ENCODE assay signal across 11 mouse cellular contexts in genomic region chr11:102096446-102096845, GRCm38 (mm10). TPM values are rescaled to one million over a fixed set of nuclear protein-coding genes. Genes with fewer than 3 reads are reported as not detected.
DNase-seq lines count a peak whose midpoint lies in the region; ATAC-seq and TF ChIP-seq lines count a peak whose summit lies in the region.
"Had no signal": no experiment of that assay in that cellular context is flagged by ENCODE, and none has a peak within 500 bp of the region (broad histone marks: within the 10 kb centered on the region; RNA-seq: fewer than 3 reads in every experiment).

No protein-coding gene starts in this region.

- TF ChIP-seq CTCF in lung, embryonic 14.5 days (IDR thresholded peaks at IDR 0.05; ENCODE audit: low read depth) = no peak
- TF ChIP-seq CTCF in lung, adult 2 months (IDR thresholded peaks at IDR 0.05; ENCODE audit: insufficient read depth, low read length) = no peak

- 56% methylated on average over 5 of the region's 5 CpGs for WGBS in lung, embryonic 14.5 days
- 52% methylated on average over 5 of the region's 5 CpGs for WGBS in lung, adult 2 months
- WGBS in forebrain, embryonic 11.5 days = 80% methylated on average over 5 of the region's 5 CpGs
- 66% methylated on average over 5 of the region's 5 CpGs for WGBS in limb, embryonic 12.5 days
- WGBS in neural tube, embryonic 13.5 days = 77% methylated on average over 5 of the region's 5 CpGs

- no peak for DNase-seq in lung, embryonic 14.5 days
- no peak for DNase-seq in lung, adult 2 months
- no peak for DNase-seq in forebrain, embryonic 11.5 days (ENCODE audit: low spot score)
- no peak for DNase-seq in embryo, embryonic 9.5 days (ENCODE audit: extremely low spot score)
- DNase-seq in ovary, postnatal 14 days (ENCODE audit: low spot score) = no peak
- DNase-seq in layer of hippocampus, adult 18-20 months (ENCODE audit: low spot score in 2 of 2) = no peak

- no peak for TF ChIP-seq POLR2A in lung, adult 2 months (IDR thresholded peaks at IDR 0.05; ENCODE audit: borderline replicate concordance, extremely low read depth, low read depth, low read length)

- peak overlapping the region; percentile 56 for H3K4me2 ChIP-seq in lung, embryonic 14.5 days
- H3K4me2 ChIP-seq in forebrain, embryonic 11.5 days (ENCODE audit: low read depth, low read length, severe bottlenecking) = peak overlapping the region; percentile 50; the same call in 1 of the 2 replicates
- H3K4me2 ChIP-seq in limb, embryonic 12.5 days = peak overlapping the region; percentile 55
- H3K4me2 ChIP-seq in neural tube, embryonic 13.5 days = peak overlapping the region; percentile 50

- peak overlapping the region; percentile 17 for H3K4me3 ChIP-seq in lung, embryonic 14.5 days (ENCODE audit: low read depth, low read length)
- H3K4me3 ChIP-seq in lung, adult 2 months (replicated peaks; ENCODE audit: extremely low read depth, low read depth, low read length) = no peak overlapping the region
- no peak overlapping the region for H3K4me3 ChIP-seq in forebrain, embryonic 11.5 days (ENCODE audit: low read depth, low read length)
- H3K4me3 ChIP-seq in limb, embryonic 12.5 days (replicated peaks) = 0 out of 2 replicates have a peak overlapping the region, but pooled peaks have one; percentile 26
- peak overlapping the region; percentile 12; the same call in 1 of the 2 replicates for H3K4me3 ChIP-seq in neural tube, embryonic 13.5 days

- H3K27ac ChIP-seq in lung, embryonic 14.5 days (ENCODE audit: low read depth) = no peak overlapping the region
- no peak overlapping the region for H3K27ac ChIP-seq in forebrain, embryonic 11.5 days (ENCODE audit: low read depth, low read length)
- H3K27ac ChIP-seq in limb, embryonic 12.5 days = no peak overlapping the region
- H3K27ac ChIP-seq in neural tube, embryonic 13.5 days (replicated peaks) = no peak overlapping the region

- peaks cover 3% of the 10 kb centered on the region; the same call in 1 of the 2 replicates for H3K27me3 ChIP-seq in lung, embryonic 14.5 days (ENCODE audit: insufficient read depth, low read length)
- H3K27me3 ChIP-seq in forebrain, embryonic 11.5 days (ENCODE audit: control insufficient read depth, insufficient read depth, low read length) = peaks cover 2% of the 10 kb centered on the region; the same call in 1 of the 2 replicates
- peaks cover 40% of the 10 kb centered on the region for H3K27me3 ChIP-seq in limb, embryonic 12.5 days
- peaks cover 41% of the 10 kb centered on the region for H3K27me3 ChIP-seq in neural tube, embryonic 13.5 days

- no peak overlapping the region for H3K9ac ChIP-seq in lung, embryonic 14.5 days
- H3K9ac ChIP-seq in forebrain, embryonic 11.5 days (ENCODE audit: low read length) = no peak overlapping the region
- no peak overlapping the region; the same call in 1 of the 2 replicates for H3K9ac ChIP-seq in limb, embryonic 12.5 days (replicated peaks)
- H3K9ac ChIP-seq in neural tube, embryonic 13.5 days = no peak overlapping the region

- no peaks in the 10 kb centered on the region for H3K9me3 ChIP-seq in lung, embryonic 14.5 days (ENCODE audit: low read depth, low read length)
- no peaks in the 10 kb centered on the region for H3K9me3 ChIP-seq in forebrain, embryonic 11.5 days (ENCODE audit: control insufficient read depth, low read length)
- no peaks in the 10 kb centered on the region for H3K9me3 ChIP-seq in limb, embryonic 12.5 days
- no peaks in the 10 kb centered on the region for H3K9me3 ChIP-seq in neural tube, embryonic 13.5 days
- H3K9me3 ChIP-seq: G1E had no signal

- no peak for ATAC-seq in lung, embryonic 14.5 days (ENCODE audit: insufficient read depth)
- peak; percentile 34; the same call in 1 of the 2 replicates for ATAC-seq in forebrain, embryonic 11.5 days (replicated peaks; ENCODE audit: low FRiP score)
- ATAC-seq in limb, embryonic 12.5 days (ENCODE audit: insufficient number of reproducible peaks, insufficient read depth, low FRiP score, low TSS enrichment, low read depth) = peak; percentile 7; the same call in 1 of the 2 replicates
- no peak; the same call in 1 of the 2 replicates for ATAC-seq in neural tube, embryonic 13.5 days (ENCODE audit: low read depth)

- no peaks in the 10 kb centered on the region for H3K36me3 ChIP-seq in lung, embryonic 14.5 days (ENCODE audit: insufficient read depth)
- H3K36me3 ChIP-seq in forebrain, embryonic 11.5 days (ENCODE audit: control insufficient read depth, insufficient read depth, low read length) = no peaks in the 10 kb centered on the region
- no peaks in the 10 kb centered on the region for H3K36me3 ChIP-seq in limb, embryonic 12.5 days
- H3K36me3 ChIP-seq in neural tube, embryonic 13.5 days = no peaks in the 10 kb centered on the region
- H3K36me3 ChIP-seq: G1E had no signal

- 0 out of 2 replicates have a peak, but pooled peaks cover 6% of the 10 kb centered on the region for H3K4me1 ChIP-seq in lung, embryonic 14.5 days (ENCODE audit: insufficient read depth)
- no peaks in the 10 kb centered on the region for H3K4me1 ChIP-seq in lung, adult 2 months (ENCODE audit: control insufficient read depth, insufficient read depth, low read length)
- H3K4me1 ChIP-seq in forebrain, embryonic 11.5 days (replicated peaks; ENCODE audit: control insufficient read depth, insufficient read depth, low read length) = peaks cover 3% of the 10 kb centered on the region; the same call in 1 of the 2 replicates
- peaks cover 15% of the 10 kb centered on the region; the same call in 1 of the 2 replicates for H3K4me1 ChIP-seq in limb, embryonic 12.5 days (replicated peaks)
- H3K4me1 ChIP-seq in neural tube, embryonic 13.5 days (replicated peaks) = peaks cover 15% of the 10 kb centered on the region

RNA-seq across cellular contexts. Expression of gene Ppy, which starts 4.7 kb away (rescaled TPM):
- polyA plus RNA-seq in lung, embryonic 14.5 days (2014; fragmentation: Nextera tagmentation; extraction: Ambion mirVana) = not detected in 2 replicates
- polyA plus RNA-seq in lung, adult 2 months (2012; rRNA removed) = 6.3 and 9.8 TPM in 2 replicates
- not detected in 2 replicates for polyA plus RNA-seq in forebrain, embryonic 11.5 days (2014; fragmentation: Nextera tagmentation; extraction: Ambion mirVana)
- polyA plus RNA-seq in limb, embryonic 12.5 days (2016; fragmentation: Nextera tagmentation; extraction: Ambion mirVana) = not detected in 2 replicates
- polyA plus RNA-seq in neural tube, embryonic 13.5 days (2015; fragmentation: Nextera tagmentation; extraction: Ambion mirVana) = not detected in 2 replicates
- not detected for total RNA-seq in layer of hippocampus, adult 18-20 months (2021)
- total RNA-seq: G1E; heart, adult 8-10 months had no signal
- polyA plus RNA-seq: testis, adult 2 months had no signal

RNA-seq across cellular contexts. Expression of gene Mpp2, which starts 8.1 kb away (rescaled TPM):
- polyA plus RNA-seq in lung, embryonic 14.5 days (2014; fragmentation: Nextera tagmentation; extraction: Ambion mirVana) = 4.9 and 6.3 TPM in 2 replicates
- polyA plus RNA-seq in lung, adult 2 months (2012; rRNA removed) = 12.8 and 14.4 TPM in 2 replicates
- polyA plus RNA-seq in forebrain, embryonic 11.5 days (2014; fragmentation: Nextera tagmentation; extraction: Ambion mirVana) = 18.2 and 19.6 TPM in 2 replicates
- polyA plus RNA-seq in limb, embryonic 12.5 days (2016; fragmentation: Nextera tagmentation; extraction: Ambion mirVana) = 12.6 and 14.3 TPM in 2 replicates
- polyA plus RNA-seq in neural tube, embryonic 13.5 days (2015; fragmentation: Nextera tagmentation; extraction: Ambion mirVana) = 25.8 and 26.5 TPM in 2 replicates
- 100 to 1,000 TPM; 142 to 147 TPM for total RNA-seq in layer of hippocampus, adult 18-20 months (2021)

RNA-seq across cellular contexts. Expression of gene Pyy, which starts 11.2 kb away (rescaled TPM):
- polyA plus RNA-seq in lung, embryonic 14.5 days (2014; fragmentation: Nextera tagmentation; extraction: Ambion mirVana) = not detected in 2 replicates
- polyA plus RNA-seq in lung, adult 2 months (2012; rRNA removed) = 9.6 TPM in 1 of 2 replicates, not detected in the other
- not detected in 2 replicates for polyA plus RNA-seq in forebrain, embryonic 11.5 days (2014; fragmentation: Nextera tagmentation; extraction: Ambion mirVana)
- not detected in 2 replicates for polyA plus RNA-seq in limb, embryonic 12.5 days (2016; fragmentation: Nextera tagmentation; extraction: Ambion mirVana)
- not detected in 2 replicates for polyA plus RNA-seq in neural tube, embryonic 13.5 days (2015; fragmentation: Nextera tagmentation; extraction: Ambion mirVana)
- total RNA-seq in layer of hippocampus, adult 18-20 months (2021) = not detected
- total RNA-seq: G1E; heart, adult 8-10 months had no signal
- polyA plus RNA-seq: G1E had no signal

RNA-seq across cellular contexts. Expression of gene Nags, which starts 48.9 kb away (rescaled TPM):
- not detected in 2 replicates for polyA plus RNA-seq in lung, embryonic 14.5 days (2014; fragmentation: Nextera tagmentation; extraction: Ambion mirVana)
- polyA plus RNA-seq in lung, adult 2 months (2012; rRNA removed) = 0.41 and 0.72 TPM in 2 replicates
- not detected in 2 replicates for polyA plus RNA-seq in forebrain, embryonic 11.5 days (2014; fragmentation: Nextera tagmentation; extraction: Ambion mirVana)
- polyA plus RNA-seq in limb, embryonic 12.5 days (2016; fragmentation: Nextera tagmentation; extraction: Ambion mirVana) = 0.24 TPM in 1 of 2 replicates, not detected in the other
- not detected in 2 replicates for polyA plus RNA-seq in neural tube, embryonic 13.5 days (2015; fragmentation: Nextera tagmentation; extraction: Ambion mirVana)
- total RNA-seq in layer of hippocampus, adult 18-20 months (2021) = not detected
- total RNA-seq: G1E had no signal
- polyA plus RNA-seq: G1E had no signal

RNA-seq across cellular contexts. Expression of gene Cd300lg, which starts 55.1 kb away (rescaled TPM):
- 0.17 and 0.23 TPM in 2 replicates for polyA plus RNA-seq in lung, embryonic 14.5 days (2014; fragmentation: Nextera tagmentation; extraction: Ambion mirVana)
- polyA plus RNA-seq in lung, adult 2 months (2012; rRNA removed) = 7.8 and 12.0 TPM in 2 replicates
- 0.20 and 0.37 TPM in 2 replicates for polyA plus RNA-seq in forebrain, embryonic 11.5 days (2014; fragmentation: Nextera tagmentation; extraction: Ambion mirVana)
- polyA plus RNA-seq in limb, embryonic 12.5 days (2016; fragmentation: Nextera tagmentation; extraction: Ambion mirVana) = 0.40 and 0.70 TPM in 2 replicates
- 0.45 and 0.65 TPM in 2 replicates for polyA plus RNA-seq in neural tube, embryonic 13.5 days (2015; fragmentation: Nextera tagmentation; extraction: Ambion mirVana)
- total RNA-seq in layer of hippocampus, adult 18-20 months (2021) = not detected
- total RNA-seq: G1E had no signal
- polyA plus RNA-seq: G1E had no signal

Comparison
In these comparisons a context has a peak if more than half of its experiments do, and no peak if none do; other contexts are left out.
1. H3K4me3 ChIP-seq: peak in lung, embryonic 14.5 days (single experiment), limb, embryonic 12.5 days (single experiment) and neural tube, embryonic 13.5 days (single experiment); none in lung, adult 2 months (single experiment) and forebrain, embryonic 11.5 days (single experiment).
2. ATAC-seq: peak in forebrain, embryonic 11.5 days (single experiment) and limb, embryonic 12.5 days (single experiment); none in lung, embryonic 14.5 days (single experiment) and neural tube, embryonic 13.5 days (single experiment).
3. Peak in every context shown above with its lines, with median percentiles within 50 percentile points of each other: H3K4me2 ChIP-seq.